Mouse (Mus musculus) E14TG2a.4 (cell line): ENCODE measurements around the gene Bok.

Source experiments
- CTCF ChIP-seq: conservative IDR thresholded peaks from 2 replicates; pipeline ENCODE4 v1.5.1; 2014; ENCODE audit warnings: low read length
- NANOG ChIP-seq: IDR thresholded peaks from 2 replicates; pipeline ENCODE4 v1.6.1; 2014; ENCODE audit warnings: borderline replicate concordance, low read length, mixed read lengths
- POU5F1 ChIP-seq: IDR thresholded peaks from 2 replicates; pipeline ENCODE4 v1.6.1; 2014; ENCODE audit warnings: low read length, borderline replicate concordance

- TF ChIP-seq CTCF (no peak), POU5F1 (no peak), NANOG (no peak)
Measured at GRCm38 (mm10) chr1:93735859-93736258, 50.4 kb downstream of the Bok start.
